Mouse (Mus musculus) bone marrow macrophage, adult 2 months (primary cell): Measurements from ENCODE around the gene Scnn1g.

Experiments used
- CTCF ChIP-seq: IDR thresholded peaks from 2 replicates; pipeline ENCODE4 v1.5.1; 2012; ENCODE audit warnings: low read depth, mild to moderate bottlenecking, low read length, moderate library complexity
- POLR2A ChIP-seq: IDR thresholded peaks from 2 replicates; pipeline ENCODE4 v1.6.1; 2012; ENCODE audit warnings: mild to moderate bottlenecking, low read depth, low read length, borderline replicate concordance

DNA sequence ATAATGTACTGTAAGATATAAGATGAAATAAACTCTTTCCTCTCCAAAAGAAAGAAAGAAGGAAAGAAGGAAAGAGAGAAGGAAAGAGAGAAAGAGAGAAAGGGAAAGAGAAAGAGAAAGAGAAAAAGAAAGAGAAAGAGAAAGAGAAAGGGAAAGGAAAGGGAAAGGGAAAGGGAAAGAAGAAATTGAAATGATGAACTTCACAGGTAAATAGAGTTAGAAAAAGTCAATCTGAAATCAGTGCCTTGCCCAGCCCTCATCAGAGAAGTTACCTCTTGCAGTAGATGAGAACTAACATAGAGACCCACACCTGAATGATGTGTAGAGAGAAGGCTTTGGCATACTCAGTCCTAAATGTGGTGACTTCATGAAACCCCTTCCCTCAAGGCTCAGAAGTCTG lies 44.9 kb upstream of the Scnn1g start:
- TF ChIP-seq CTCF = no peak
- TF ChIP-seq POLR2A = no peak
